Mouse (Mus musculus): Measurements from ENCODE around the gene Colec11. TPM values are rescaled to one million over a fixed set of nuclear protein-coding genes. Genes with fewer than 3 reads are reported as not detected.

Colec11 gene
- 1.1 and 1.5 TPM in 2 replicates for polyA plus RNA-seq (2015; fragmentation: Nextera tagmentation; extraction: Ambion mirVana)

DNA sequence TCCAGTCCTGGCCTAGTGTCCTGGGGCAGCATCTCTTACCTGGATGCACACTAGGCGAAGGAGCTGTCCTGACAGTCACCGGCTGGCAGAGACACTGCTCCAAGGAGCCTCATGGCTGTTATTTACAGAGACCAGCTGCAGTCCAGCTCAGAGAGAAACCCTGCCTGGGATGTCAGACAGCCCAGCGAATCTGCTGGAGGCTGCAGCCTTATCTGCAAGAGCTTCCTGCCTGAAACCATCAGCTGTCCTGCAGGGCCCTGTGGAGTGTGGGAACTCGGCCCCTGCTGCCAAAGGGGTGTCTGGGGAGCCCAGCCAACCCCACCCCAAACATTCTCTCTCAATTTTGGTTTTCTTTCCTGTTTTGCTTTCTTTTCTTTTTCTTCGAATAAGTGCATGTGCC is at the start of gene Colec11:
TSS of gene Colec11 (minus strand) at position 183 of the 400 bp plus-strand sequence.
- H3K27ac ChIP-seq, result no peak within 1 kb of the TSS
- WGBS, result 62% methylated on average over 5 of the region's 5 CpGs
- H3K9me3 ChIP-seq, result no peaks in the 10 kb centered on the region
- H3K4me2 ChIP-seq, result no peak within 1 kb of the TSS
- ATAC-seq (ENCODE audit: low FRiP score), result no peak
- H3K9ac ChIP-seq, result no peak within 1 kb of the TSS; the same call in 1 of the 2 replicates
- H3K4me1 ChIP-seq (replicated peaks), result peaks cover 13% of the 10 kb centered on the region
- peaks cover 4% of the 10 kb centered on the region; the same call in 1 of the 2 replicates for H3K36me3 ChIP-seq
- no peak within 1 kb of the TSS for H3K4me3 ChIP-seq
- H3K27me3 ChIP-seq, result no peaks in the 10 kb centered on the region

DNA sequence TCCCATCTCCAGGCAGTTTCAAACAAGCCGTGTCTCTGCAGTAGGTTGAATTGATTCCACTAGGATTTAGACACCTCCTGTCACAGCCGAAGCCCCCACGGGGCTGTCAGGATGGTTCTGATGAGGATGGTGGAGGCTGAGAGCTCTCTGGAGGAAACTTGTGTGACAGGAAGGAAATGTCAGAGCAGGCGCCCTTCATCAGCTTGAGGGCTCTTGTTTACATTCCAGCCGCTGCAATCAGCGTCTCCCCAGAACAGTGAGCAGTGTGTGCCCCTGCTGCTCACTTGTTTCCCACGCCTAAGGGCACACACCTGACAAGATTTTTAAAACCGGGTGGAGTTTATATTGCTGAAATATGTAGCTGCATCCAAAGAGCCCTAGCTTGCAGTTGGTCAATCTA is 44.1 kb upstream of the Colec11 start:
- peaks cover 5% of the 10 kb centered on the region for H3K36me3 ChIP-seq
- H3K4me3 ChIP-seq, result no peak overlapping the region
- H3K4me1 ChIP-seq (replicated peaks), result 0 out of 2 replicates have a peak, but pooled peaks cover 5% of the 10 kb centered on the region
- no peak for ATAC-seq (ENCODE audit: low FRiP score)
- H3K27me3 ChIP-seq, result no peaks in the 10 kb centered on the region
- no peaks in the 10 kb centered on the region for H3K9me3 ChIP-seq
- WGBS, result 59% methylated on average over 8 of the region's 8 CpGs
- H3K9ac ChIP-seq, result no peak overlapping the region
- no peak overlapping the region for H3K4me2 ChIP-seq
- no peak overlapping the region for H3K27ac ChIP-seq

DNA sequence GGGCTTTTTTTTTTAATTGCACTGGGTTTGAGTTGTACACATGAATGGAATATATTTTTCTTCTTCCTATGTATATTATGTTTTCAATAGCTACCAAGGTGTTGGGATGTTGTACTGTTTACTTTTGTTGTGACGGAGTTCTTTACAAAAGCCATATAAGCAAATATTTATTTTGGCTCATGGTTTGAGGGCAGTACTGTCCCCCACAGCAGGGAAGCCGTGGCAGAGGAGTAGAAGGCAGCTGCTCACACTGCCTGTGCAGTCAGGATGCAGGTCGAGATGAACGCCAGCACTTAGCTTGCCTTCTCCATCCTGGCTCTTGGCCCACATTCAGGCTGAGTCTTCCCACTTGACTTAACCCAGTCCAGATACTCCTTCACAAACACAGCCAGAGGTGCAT is 43.6 kb upstream of the Colec11 start:
- no peak for ATAC-seq (ENCODE audit: low FRiP score)

GRCm38 (mm10) chr12:28662628-28663027 is 39.5 kb upstream of the Colec11 start:
- no peak overlapping the region for H3K4me2 ChIP-seq
- H3K4me1 ChIP-seq (replicated peaks), result 0 out of 2 replicates have a peak, but pooled peaks cover 5% of the 10 kb centered on the region
- H3K9me3 ChIP-seq, result no peaks in the 10 kb centered on the region
- ATAC-seq (ENCODE audit: low FRiP score), result no peak
- no peak overlapping the region for H3K9ac ChIP-seq
- WGBS, result 86% methylated on average over 4 of the region's 4 CpGs
- no peak overlapping the region for H3K4me3 ChIP-seq
- H3K36me3 ChIP-seq, result peaks cover 47% of the 10 kb centered on the region
- no peaks in the 10 kb centered on the region for H3K27me3 ChIP-seq
- no peak overlapping the region for H3K27ac ChIP-seq

More for the DNA sequence above, 43.6 kb upstream of the Colec11 start:
- Histone ChIP-seq H3K9me3 (no peaks in the 10 kb centered on the region), H3K27me3 (no peaks in the 10 kb centered on the region), H3K36me3 (peaks cover 10% of the 10 kb centered on the region), H3K9ac (no peak overlapping the region), H3K4me3 (no peak overlapping the region), H3K4me2 (no peak overlapping the region), H3K4me1 (replicated peaks) (0 out of 2 replicates have a peak, but pooled peaks cover 5% of the 10 kb centered on the region), H3K27ac (no peak overlapping the region)
- whole genome bisulfite sequencing, result 79% methylated on average over 4 of the region's 4 CpGs

- 2% methylated on average over 52 of the region's 52 CpGs for WGBS
- peak; percentile 95 for ATAC-seq (ENCODE audit: low FRiP score)
- Histone ChIP-seq H3K27me3 (peaks cover 13% of the 10 kb centered on the region), H3K9me3 (no peaks in the 10 kb centered on the region), H3K4me2 (peak within 1 kb of the TSS; percentile 90), H3K4me1 (replicated peaks) (peaks cover 16% of the 10 kb centered on the region), H3K9ac (peak within 1 kb of the TSS; percentile 85), H3K27ac (peak within 1 kb of the TSS; percentile 89), H3K4me3 (peak within 1 kb of the TSS; percentile 82), H3K36me3 (peaks cover 12% of the 10 kb centered on the region)
Observed at GRCm38 (mm10) chr12:28649141-28650110, 26.2 kb upstream of the Colec11 start, which contains the start of gene Rnaseh1. Rnaseh1 (plus strand) TSS chr12:28649602.

DNA sequence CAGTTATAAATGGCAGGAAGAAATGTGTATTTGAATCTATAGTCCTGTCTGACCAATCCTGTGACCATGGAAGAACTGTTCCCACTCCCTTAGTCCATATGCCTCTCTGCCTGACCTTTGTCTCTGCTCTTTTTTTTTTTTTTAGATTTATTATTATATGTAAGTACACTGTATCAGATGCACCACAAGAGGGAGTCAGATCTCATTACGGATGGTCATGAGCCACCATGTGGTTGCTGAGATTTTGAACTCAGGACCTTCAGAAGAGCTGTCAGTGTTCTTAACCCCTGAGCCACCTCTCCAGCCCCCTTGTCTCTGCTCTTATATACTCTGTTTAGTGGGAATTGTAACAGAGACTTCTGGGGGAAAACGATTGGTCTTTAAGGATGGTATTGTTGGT is 15.6 kb upstream of the Colec11 start:
- H3K36me3 ChIP-seq, result peaks cover 8% of the 10 kb centered on the region
- peaks cover 17% of the 10 kb centered on the region; the same call in 1 of the 2 replicates for H3K27me3 ChIP-seq
- no peak overlapping the region for H3K4me3 ChIP-seq
- H3K9me3 ChIP-seq, result no peaks in the 10 kb centered on the region
- H3K27ac ChIP-seq, result no peak overlapping the region
- H3K4me1 ChIP-seq (replicated peaks), result peaks cover 12% of the 10 kb centered on the region
- 61% methylated on average over 2 of the region's 2 CpGs for WGBS
- no peak overlapping the region for H3K4me2 ChIP-seq
- no peak overlapping the region for H3K9ac ChIP-seq
- ATAC-seq (ENCODE audit: low FRiP score), result no peak

DNA sequence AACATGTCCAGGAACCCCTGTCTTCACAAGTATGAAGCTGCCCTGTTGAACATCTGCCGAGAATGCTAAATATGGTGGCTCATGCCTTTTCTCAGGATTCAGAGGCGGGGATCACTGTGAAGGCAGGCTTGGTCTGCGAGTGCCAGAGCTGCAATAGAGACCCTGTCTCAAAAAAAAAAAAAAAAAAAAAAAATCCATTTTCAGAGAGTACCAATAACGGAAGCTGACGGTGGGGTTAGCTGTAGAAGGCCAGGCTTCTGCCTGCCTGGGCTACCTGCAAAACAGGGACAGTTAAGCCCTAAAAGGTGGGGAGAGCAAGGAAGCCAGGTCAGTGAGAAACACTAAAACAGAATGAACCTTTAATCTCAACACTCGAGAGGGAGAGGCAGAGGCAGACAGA is 13.4 kb upstream of the Colec11 start:
- Histone ChIP-seq H3K27me3 (no peaks in the 10 kb centered on the region), H3K9me3 (no peaks in the 10 kb centered on the region), H3K9ac (no peak overlapping the region), H3K4me3 (peak overlapping the region; percentile 85), H3K4me1 (replicated peaks) (peaks cover 29% of the 10 kb centered on the region), H3K36me3 (peaks cover 30% of the 10 kb centered on the region), H3K4me2 (peak overlapping the region; percentile 56), H3K27ac (no peak overlapping the region)
- 85% methylated on average over 6 of the region's 6 CpGs for WGBS
- ATAC-seq (ENCODE audit: low FRiP score), result no peak

DNA sequence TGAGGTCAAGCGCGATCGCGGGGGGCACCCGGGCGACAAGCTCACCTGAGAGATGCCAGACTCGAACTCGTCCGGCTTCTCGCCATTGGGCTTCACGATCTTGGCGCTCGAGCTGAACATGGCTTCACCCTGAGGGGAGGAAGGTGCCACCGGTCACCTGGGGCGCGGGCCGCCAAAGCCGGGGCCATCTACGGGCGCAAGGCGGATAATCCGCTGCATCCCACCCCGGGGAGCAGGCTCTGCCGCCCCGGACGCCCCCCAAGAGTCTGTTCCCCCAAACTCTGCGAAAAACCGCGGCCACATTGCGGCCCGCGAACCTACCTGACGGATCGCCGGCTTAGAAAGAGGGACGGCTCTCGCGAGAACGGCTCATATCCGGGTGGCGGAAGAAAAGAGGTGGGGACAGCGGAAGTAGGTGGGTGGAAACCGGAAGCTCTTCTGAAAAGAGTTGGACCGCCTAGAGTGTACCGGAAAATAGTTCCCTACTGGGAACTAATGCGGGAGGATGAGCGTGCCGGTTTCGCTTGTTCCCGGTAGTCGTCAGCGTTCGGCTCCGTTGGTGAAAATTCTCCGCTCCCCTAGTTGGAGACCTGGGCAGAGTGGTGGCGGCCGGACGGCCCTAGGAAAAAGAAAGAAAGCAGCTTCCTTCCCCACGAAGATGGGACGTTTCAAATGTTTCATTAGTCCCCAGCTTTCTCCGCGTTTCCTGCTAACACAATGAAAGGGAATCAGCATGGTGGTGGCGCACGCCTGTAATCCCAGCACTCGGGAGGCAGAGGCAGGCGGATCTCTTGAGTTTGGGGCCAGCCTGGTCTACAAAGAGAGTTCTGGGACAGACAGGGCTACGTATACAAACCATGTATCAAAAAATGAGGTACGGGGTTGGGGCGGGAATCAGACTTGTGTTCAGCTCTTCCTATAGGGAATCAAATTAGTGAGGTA is 12.6 kb upstream of the Colec11 start, which contains the start of gene Rps7:
TSS of gene Rps7 (minus strand) at position 419 of the 942 bp plus-strand sequence.
- Histone ChIP-seq H3K4me2 (peak within 1 kb of the TSS; percentile 80), H3K4me3 (peak within 1 kb of the TSS; percentile 85), H3K27me3 (no peaks in the 10 kb centered on the region), H3K27ac (peak within 1 kb of the TSS; percentile 94), H3K9ac (peak within 1 kb of the TSS; percentile 100), H3K4me1 (replicated peaks) (peaks cover 29% of the 10 kb centered on the region), H3K36me3 (peaks cover 36% of the 10 kb centered on the region), H3K9me3 (no peaks in the 10 kb centered on the region)
- peak; percentile 97 for ATAC-seq (ENCODE audit: low FRiP score)
- WGBS, result 6% methylated on average over 69 of the region's 69 CpGs

GRCm38 (mm10) chr12:28635058-28635534 is 11.9 kb upstream of the Colec11 start:
- ATAC-seq (ENCODE audit: low FRiP score), result peak; percentile 44
- H3K9ac ChIP-seq, result peak overlapping the region; percentile 100
- peaks cover 44% of the 10 kb centered on the region for H3K36me3 ChIP-seq
- H3K27ac ChIP-seq, result peak overlapping the region; percentile 94
- H3K9me3 ChIP-seq, result no peaks in the 10 kb centered on the region
- H3K27me3 ChIP-seq, result no peaks in the 10 kb centered on the region
- H3K4me2 ChIP-seq, result peak overlapping the region; percentile 80
- peak overlapping the region; percentile 85 for H3K4me3 ChIP-seq
- peaks cover 29% of the 10 kb centered on the region for H3K4me1 ChIP-seq (replicated peaks)
- 2% methylated on average over 23 of the region's 23 CpGs for WGBS

GRCm38 (mm10) chr12:28628436-28628835 is 5.3 kb upstream of the Colec11 start:
- Histone ChIP-seq H3K4me3 (no peak overlapping the region), H3K4me2 (no peak overlapping the region), H3K27ac (no peak overlapping the region), H3K9ac (no peak overlapping the region), H3K27me3 (no peaks in the 10 kb centered on the region), H3K36me3 (peaks cover 56% of the 10 kb centered on the region), H3K4me1 (replicated peaks) (peaks cover 14% of the 10 kb centered on the region), H3K9me3 (no peaks in the 10 kb centered on the region)
- no peak for ATAC-seq (ENCODE audit: low FRiP score)
- WGBS, result 95% methylated on average over 2 of the region's 2 CpGs

- Histone ChIP-seq H3K36me3 (peaks cover 42% of the 10 kb centered on the region), H3K9me3 (no peaks in the 10 kb centered on the region), H3K4me3 (no peak overlapping the region), H3K27me3 (no peaks in the 10 kb centered on the region), H3K27ac (no peak overlapping the region), H3K9ac (no peak overlapping the region), H3K4me2 (no peak overlapping the region), H3K4me1 (replicated peaks) (peaks cover 5% of the 10 kb centered on the region)
- 84% methylated on average over 4 of the region's 4 CpGs for WGBS
- no peak for ATAC-seq (ENCODE audit: low FRiP score)
Observed at GRCm38 (mm10) chr12:28627092-28627491, 3.9 kb upstream of the Colec11 start.

Measured in hindbrain, embryonic 13.5 days (tissue).